Mouse (Mus musculus): Measurements from ENCODE around the gene Btn1a1.

Gene Btn1a1

DNA sequence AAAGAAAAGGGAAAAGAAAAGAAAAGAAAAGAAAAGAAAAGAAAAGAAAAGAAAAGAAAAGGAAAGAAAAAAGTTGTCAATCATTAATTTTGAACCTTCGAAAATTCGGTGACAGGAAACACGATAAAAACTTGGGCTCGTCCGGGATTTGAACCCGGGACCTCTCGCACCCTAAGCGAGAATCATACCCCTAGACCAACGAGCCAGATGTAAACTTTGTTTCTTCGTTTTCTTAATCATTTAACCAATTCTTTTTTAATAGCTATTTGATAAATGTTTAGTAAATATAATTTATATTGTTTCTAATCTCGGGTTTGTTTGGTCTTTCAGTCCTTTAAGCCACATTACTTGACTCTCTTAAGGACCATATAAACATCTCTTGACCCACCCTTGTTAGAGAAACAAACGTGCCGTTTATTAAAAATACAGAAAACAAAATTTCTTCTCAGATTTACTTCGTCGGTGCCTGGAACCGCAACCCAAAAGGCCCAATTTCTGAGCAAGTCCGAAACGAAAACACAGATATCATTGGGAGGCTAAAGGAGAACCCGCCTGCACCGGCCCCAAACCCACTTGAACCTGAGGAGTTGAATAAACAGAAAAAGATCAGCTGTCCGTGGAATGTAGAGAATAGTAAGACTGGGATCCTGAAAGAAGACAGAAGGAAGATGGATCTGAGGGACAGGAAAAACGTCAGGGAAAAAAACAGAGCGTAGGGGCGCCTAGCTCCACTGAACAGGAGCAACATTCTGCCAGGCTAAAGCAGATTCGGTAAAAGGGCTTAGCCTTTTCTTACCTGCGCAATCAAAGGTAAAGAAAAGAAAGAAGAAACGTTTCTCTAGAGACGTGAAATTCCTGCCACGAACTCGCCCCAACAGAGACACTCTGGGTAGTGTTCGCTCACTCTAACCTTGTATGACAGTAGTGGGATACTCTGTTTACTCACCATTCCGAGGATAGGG, 28.6 kb downstream of the Btn1a1 start:
- peak; percentile 81 for DNase-seq

DNA sequence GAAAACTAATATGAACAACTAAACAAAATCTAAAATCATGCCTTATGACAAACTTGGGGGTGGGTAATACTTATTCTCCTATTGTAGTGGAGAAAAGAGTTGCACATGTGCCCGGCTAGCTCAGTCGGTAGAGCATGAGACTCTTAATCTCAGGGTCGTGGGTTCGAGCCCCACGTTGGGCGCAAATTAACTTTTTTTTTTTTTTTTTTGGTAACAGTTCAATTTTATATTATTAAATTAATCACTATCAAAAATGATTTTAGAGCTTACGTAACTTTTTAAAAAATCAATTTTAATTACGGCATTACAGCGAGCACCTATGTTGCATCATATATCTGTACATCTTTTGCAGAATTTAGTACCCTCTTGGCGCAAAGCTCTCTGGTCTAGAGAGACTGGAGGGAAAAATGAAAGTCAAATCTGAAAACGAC, 29.5 kb downstream of the Btn1a1 start:
- DNase-seq = peak; percentile 66

GRCm38 (mm10) chr13:23435676-23436075, 30.0 kb downstream of the Btn1a1 start:
- no peak for DNase-seq

DNA sequence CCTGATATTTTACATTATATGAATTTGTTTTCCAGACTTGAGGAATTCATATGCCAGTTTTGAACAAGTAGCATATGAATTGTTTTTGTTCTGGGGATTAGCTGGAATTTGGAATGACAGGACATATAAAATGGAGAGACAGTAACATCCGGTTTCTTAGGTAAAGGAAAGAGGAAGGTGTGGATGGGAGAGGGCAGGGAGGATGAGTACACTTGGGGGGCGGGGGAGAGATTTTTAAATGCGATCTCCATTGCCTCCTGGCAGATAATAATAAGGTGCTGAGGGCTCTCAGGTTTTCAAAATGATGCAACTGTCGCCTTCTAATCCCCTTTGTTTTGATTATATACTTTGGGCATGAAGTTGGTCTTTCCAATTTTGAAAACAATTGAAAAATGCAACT, 30.5 kb downstream of the Btn1a1 start:
- DNase-seq = no peak

GRCm38 (mm10) chr13:23434426-23434825, 31.3 kb downstream of the Btn1a1 start:
- no peak for DNase-seq

DNA sequence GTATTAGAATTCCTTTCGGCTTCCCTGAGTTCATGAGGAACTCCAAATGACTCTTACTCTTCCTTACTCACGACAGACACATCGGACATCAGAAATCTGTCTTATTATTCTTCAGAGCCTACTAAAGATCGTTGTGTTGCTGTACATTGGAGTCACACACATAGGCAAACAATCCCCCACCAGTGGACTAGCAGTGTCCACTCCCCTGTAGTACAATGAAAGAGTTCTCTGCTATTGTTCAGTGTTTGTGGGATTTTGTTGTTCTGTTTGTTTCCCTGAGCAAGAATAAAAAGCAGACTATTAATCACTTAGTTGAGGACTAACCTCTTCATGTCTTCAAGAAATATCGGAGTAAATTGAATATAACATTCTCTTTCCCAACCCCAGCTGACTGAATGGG, 31.9 kb downstream of the Btn1a1 start:
- no peak for DNase-seq

DNA sequence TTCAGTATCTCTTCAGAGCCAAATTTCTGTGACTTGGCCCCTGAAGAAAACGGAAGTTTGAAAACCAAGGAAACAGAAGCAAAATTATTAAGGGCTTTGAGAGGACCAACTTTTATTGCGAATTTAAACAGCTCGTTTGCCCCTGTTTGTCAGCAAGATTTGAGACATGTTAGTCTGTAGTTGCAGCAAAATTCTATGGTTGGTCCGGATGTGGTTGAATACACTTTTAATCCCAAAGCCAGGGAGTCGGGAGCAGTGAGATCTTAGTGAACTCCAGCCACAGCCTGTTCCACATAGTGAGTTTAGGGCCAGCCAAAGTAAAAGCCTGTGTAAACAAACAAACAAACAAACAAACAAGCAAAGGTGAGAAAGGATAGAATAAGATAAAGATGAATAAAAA, 32.5 kb downstream of the Btn1a1 start:
- DNase-seq = no peak

- DNase-seq = peak; percentile 96
These were observed 33.0 kb downstream of the Btn1a1 start for GRCm38 (mm10) chr13:23432562-23433201.

- DNase-seq = peak; percentile 87
These were observed 34.3 kb downstream of the Btn1a1 start for GRCm38 (mm10) chr13:23431351-23431771.

DNA sequence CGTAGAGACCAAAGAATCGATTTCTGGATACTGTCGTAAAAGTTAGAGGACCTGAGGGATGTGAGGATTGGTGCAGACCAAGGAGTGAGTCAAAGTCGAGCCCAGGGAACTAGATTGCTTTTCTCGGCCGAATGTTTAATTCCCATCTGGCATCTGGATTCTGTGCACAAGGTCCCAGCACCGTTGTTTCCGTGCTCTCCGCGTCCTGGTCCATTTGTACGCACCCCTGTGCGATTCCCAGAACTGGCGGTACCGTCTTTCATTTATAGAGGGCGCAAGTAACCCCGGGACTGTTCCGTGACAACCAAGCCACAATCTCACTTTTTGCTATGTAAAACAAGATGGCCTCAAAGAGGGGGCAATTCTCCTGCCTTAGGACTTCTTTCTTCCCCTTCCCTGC, 35.0 kb downstream of the Btn1a1 start:
- DNase-seq = peak; percentile 74

GRCm38 (mm10) chr13:23429771-23430380, 35.8 kb downstream of the Btn1a1 start:
- no peak for DNase-seq

DNA sequence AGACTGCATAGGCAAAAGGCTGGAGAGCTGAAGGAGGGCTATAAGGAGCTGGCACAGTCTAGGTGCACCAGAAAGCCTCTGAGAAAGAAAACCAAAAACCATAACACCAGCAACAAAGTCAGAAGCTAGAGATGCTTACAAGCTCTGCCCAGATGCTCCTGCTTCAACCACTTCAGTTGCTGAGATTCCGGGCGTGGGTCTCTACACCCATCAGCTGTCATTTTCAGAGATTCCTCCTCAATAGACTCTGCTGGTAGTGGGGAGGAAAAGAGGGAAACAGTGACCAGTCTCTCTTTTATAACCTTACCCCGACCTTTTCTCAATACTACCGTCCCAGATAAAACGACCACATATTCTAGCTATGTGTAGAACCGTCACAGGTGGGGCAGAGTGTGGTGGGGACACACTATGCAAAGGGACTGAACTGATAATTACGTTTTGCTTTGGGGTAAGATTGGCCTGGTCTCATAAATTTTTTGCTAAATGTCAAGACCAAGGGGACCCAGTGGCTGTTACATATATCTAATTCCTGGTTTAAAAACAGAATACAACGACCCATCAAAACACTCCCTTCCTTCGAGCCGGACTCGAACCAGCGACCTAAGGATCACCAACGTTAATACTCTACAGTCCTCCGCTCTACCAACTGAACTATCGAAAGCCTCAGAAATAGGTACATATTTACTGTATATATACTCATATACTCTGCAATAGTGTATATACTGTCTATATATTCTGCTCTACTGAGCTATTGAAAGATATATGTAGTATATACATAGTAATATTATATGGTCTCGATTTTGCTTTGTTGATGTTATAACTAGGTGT, 37.3 kb downstream of the Btn1a1 start:
- DNase-seq = no peak

GRCm38 (mm10) chr13:23427401-23427910, 38.2 kb downstream of the Btn1a1 start:
- no peak for DNase-seq

- DNase-seq = peak; percentile 66
These were observed 38.8 kb downstream of the Btn1a1 start for GRCm38 (mm10) chr13:23426922-23427321.

DNA sequence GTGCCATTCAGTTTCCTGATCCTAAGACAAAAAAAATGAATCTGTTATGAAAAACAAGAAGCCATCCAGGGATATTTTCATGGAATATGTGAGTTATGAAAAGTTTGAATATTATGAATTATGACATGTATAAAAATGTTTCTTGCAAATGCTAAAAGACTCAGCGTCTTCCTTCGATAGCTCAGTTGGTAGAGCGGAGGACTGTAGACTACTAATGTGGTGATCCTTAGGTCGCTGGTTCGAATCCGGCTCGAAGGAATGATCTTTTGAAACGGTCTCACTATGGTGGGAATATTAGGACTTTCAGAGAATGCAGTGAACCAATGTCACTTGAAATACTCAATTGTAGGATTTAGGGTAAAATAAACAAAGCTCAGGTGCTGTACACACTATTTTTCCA, 39.4 kb downstream of the Btn1a1 start:
- peak; percentile 63 for DNase-seq

- DNase-seq = peak; percentile 81
These were observed 40.2 kb downstream of the Btn1a1 start for GRCm38 (mm10) chr13:23425505-23425904.

DNA sequence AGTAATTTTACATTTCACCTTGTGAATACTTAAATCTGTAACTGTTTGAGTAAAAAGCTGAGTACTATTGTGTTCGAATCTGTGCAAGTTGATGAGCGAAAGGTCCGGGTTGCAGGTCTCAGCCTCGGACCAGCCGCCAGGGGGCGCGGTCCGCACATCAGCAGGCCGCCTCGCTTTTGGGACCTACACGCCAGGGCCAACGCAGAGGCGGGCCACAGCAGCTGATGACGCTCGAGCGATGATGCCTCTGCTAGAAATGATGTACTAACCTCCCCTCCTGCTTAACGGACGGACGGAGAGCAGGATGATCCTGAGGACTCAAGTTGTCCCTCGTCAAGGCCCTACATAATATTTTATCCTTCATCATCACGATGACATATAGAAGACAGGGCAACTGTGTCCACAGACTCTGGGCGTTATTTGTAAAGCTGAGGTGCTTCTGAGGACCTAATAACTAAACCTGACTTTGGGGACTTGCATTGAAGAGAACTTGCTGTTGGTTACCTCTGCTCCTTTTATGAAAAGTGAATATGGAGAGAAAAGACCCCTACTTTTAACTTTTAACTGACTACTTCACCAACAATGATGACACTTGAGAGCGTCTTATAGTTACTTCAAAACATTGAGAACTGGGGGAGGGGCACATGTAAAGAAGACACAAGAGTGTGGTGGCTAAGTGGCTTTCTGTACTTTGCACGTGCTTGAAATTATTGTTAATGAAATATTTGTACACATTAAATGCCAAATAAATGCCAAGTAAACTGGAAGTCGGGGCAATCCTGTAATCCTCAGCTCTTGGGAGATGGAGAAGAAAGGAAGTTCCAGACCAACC, 41.0 kb downstream of the Btn1a1 start:
- DNase-seq = peak; percentile 92

- DNase-seq = no peak
These were observed 41.7 kb downstream of the Btn1a1 start for GRCm38 (mm10) chr13:23424052-23424380.

DNA sequence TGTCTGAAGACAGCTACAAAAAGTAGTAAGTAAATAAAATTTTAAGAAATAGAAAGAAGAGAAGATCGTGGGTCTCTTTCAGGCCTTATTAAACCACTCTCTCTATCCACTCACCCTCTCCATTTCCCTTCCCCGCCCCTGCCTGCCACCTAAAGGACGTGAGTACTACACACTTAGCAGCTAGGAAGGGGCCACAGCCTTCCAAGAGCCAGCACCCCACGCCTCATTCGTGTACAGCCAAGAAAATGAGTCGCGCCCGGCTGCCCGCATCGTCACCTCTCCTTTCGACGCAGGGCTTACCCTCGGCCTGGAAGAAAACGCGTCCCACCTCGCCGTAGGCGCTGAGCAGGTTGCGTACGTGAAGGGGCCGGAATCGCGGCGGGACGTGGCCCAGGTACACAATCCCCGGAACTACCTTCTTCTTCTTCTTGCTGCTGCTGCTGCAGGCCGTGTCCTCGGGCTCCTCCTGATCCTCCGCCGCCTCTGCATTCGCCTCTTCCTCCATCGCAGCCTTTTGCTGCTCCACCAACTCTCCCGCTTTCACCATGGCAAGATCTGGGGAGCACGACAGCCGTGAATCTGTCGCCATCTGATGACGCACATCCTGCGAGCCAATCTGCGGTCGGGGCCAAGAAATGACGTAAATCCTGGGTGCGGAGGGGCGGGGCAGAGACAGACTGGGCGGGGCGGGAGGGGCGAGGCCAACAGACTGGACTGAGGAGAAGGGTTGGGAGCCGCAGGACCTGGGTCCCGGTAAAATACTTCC, 42.2 kb downstream of the Btn1a1 start, which contains the start of gene Abt1:
Abt1 (minus strand) TSS at position 581 of the 766 bp plus-strand sequence.
- DNase-seq = peak; percentile 96

DNA sequence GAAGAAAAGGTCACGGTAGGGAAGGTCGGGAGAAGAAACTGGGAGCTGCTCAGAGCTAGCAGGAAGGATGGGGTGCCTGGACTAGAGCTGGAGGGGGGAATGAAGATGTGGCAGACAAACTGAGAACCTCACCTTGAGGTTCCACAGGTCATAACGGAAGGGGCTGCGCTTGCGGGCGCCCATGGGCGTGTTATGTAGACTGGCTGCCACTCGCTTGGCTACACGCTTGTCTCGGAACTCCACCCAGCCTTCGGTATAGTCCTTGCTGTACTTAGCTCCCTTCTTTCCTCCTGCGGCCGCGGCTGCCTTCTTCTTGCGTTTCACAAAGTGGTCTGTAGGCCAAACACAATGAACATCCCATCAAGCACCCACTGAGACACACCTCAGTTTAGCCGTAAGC, 43.4 kb downstream of the Btn1a1 start:
- no peak for DNase-seq
